Mouse (Mus musculus): ENCODE results near the gene Dpm2.

- TF ChIP-seq TAL1 (IDR thresholded peaks at IDR 0.05; ENCODE audit: low read length) = no peak
- no peak for TF ChIP-seq GATA1 (IDR thresholded peaks at IDR 0.05; ENCODE audit: low read length)
These were observed 19.6 kb downstream of the Dpm2 start for GRCm38 (mm10) chr2:32590224-32590623.
